Mouse (Mus musculus) ES-Bruce4 (cell line): Measurements from ENCODE around the gene Cux1.

Source experiments
- CTCF ChIP-seq: IDR thresholded peaks from one replicate; pipeline ENCODE4 v1.8.1; 2011; ENCODE audit warnings: low read depth, low read length
- POLR2A ChIP-seq: IDR thresholded peaks from one replicate; pipeline ENCODE4 v1.8.1; 2011; ENCODE audit warnings: low read length; ENCODE audit not compliant: insufficient read depth

- TF ChIP-seq POLR2A (no peak), CTCF (no peak)
Observed at GRCm38 (mm10) chr5:136540055-136540838, 27.0 kb downstream of the Cux1 start.
